Mouse (Mus musculus) CH12.LX (cell line): Measurements from ENCODE around the gene Mapk6.

ENCODE experiments used
- CTCF ChIP-seq, 2 experiments: IDR thresholded peaks in 1 of 2; conservative IDR thresholded peaks in 1 of 2; 2 replicates each; pipeline ENCODE4 v1.5.1; 2011 to 2012; ENCODE audit warnings: low read depth in 2 of 2, low read length in 2 of 2, improper control_type of control experiment in 1 of 2, inconsistent platforms in 1 of 2, mild to moderate bottlenecking in 1 of 2, moderate library complexity in 1 of 2
- JUND ChIP-seq: conservative IDR thresholded peaks from 2 replicates; pipeline ENCODE4 v1.6.1; 2011; ENCODE audit warnings: low read depth, low read length, improper control_type of control experiment
- KAT2A ChIP-seq: IDR thresholded peaks from 2 replicates; pipeline ENCODE4 v1.6.1; 2012; ENCODE audit warnings: low read length, improper control_type of control experiment, inconsistent platforms; ENCODE audit not compliant: insufficient replicate concordance

GRCm38 (mm10) chr9:75382825-75383224 lies 27.0 kb downstream of the Mapk6 start:
- TF ChIP-seq KAT2A (no peak), JUND (no peak), CTCF (conservative IDR thresholded peaks at IDR 0.05 in 1 of 2, IDR thresholded peaks at IDR 0.05 in 1 of 2; ENCODE audit: low read depth in 2 of 2, low read length in 2 of 2) (no peak)
